Mouse (Mus musculus) stomach, embryonic 15.5 days (tissue): ENCODE measurements around the gene Hhex. TPM values are rescaled to one million over a fixed set of nuclear protein-coding genes. Genes with fewer than 3 reads are reported as not detected.
A peak's percentile ranks its signal among the peaks of the same experiment; 100 is the strongest.

Experiments used
- ATAC-seq: fragments of 200-750 bp; cut with Nextera tagmentation; 2 replicates; pipeline ENCODE4 v1.8.0; 2017; ENCODE audit warnings: low read depth, moderate number of reproducible peaks, moderate TSS enrichment; ENCODE audit not compliant: insufficient read depth, low FRiP score
- H3K27ac ChIP-seq: fragments of 300-500 bp; sonication (generic); 2 replicates; pipeline ENCODE4 v1.5.1; 2015; ENCODE audit warnings: mild to moderate bottlenecking, inconsistent platforms
- H3K27me3 ChIP-seq: fragments of 300-500 bp; sonication (generic); replicated peaks from 2 replicates; pipeline ENCODE4 v1.6.1; 2015; ENCODE audit warnings: inconsistent platforms
- H3K36me3 ChIP-seq: fragments of 300-500 bp; sonication (generic); 2 replicates; pipeline ENCODE4 v1.6.1; 2015; ENCODE audit warnings: inconsistent platforms
- H3K4me1 ChIP-seq: fragments of 300-500 bp; sonication (generic); 2 replicates; pipeline ENCODE4 v1.6.1; 2015; ENCODE audit warnings: inconsistent platforms
- H3K4me2 ChIP-seq: fragments of 300-500 bp; sonication (generic); 2 replicates; pipeline ENCODE4 v1.6.1; 2015; ENCODE audit warnings: mild to moderate bottlenecking, inconsistent platforms
- H3K4me3 ChIP-seq: fragments of 300-500 bp; sonication (generic); replicated peaks from 2 replicates; pipeline ENCODE4 v1.5.1; 2015; ENCODE audit warnings: inconsistent platforms
- H3K9ac ChIP-seq: fragments of 300-500 bp; sonication (generic); 2 replicates; pipeline ENCODE4 v1.6.1; 2015; ENCODE audit warnings: inconsistent platforms
- H3K9me3 ChIP-seq: fragments of 300-500 bp; sonication (generic); 2 replicates; pipeline ENCODE4 v1.6.1; 2016; ENCODE audit warnings: inconsistent platforms
- WGBS: fragments of 180-500 bp; shearing (Covaris S2); methylation state at CpG from one replicate; pipeline ENCODE4 v1.1.7; 2015; 5-methylcytosine and 5-hydroxymethylcytosine counted together
- polyA plus RNA-seq: library from polyadenylated mRNA; unstranded; fragments of >200 nt; fragmentation: Nextera tagmentation; extraction: Ambion mirVana; gene quantifications from 2 replicates; pipeline ENCODE4 v1.2.1, GENCODE M21; 2015

Gene Hhex
- polyA plus RNA-seq, 1 experiment from 2014 or later, result 18.2 TPM

DNA sequence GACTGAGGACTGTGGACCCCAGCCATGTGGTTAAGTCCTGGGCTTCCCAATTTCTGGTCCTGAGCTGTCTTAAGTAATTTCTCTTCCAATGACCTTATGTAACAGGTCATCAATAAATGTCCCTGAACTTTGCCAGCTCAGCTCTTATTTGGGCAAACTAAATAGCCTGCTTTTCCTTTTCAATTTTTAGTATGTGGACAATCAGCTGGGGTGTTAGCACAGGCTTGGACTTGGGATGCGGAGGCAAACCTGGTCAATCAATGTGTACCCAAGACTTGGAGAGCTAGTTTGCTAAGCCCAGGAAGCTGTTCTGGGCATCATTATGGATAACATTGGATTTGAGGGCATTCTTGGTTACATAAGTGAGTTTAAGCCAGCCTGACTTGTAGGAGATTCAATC is 21.4 kb downstream of the Hhex start:
- 98% methylated on average over 1 of the region's 1 CpGs for WGBS
- no peak for ATAC-seq

DNA sequence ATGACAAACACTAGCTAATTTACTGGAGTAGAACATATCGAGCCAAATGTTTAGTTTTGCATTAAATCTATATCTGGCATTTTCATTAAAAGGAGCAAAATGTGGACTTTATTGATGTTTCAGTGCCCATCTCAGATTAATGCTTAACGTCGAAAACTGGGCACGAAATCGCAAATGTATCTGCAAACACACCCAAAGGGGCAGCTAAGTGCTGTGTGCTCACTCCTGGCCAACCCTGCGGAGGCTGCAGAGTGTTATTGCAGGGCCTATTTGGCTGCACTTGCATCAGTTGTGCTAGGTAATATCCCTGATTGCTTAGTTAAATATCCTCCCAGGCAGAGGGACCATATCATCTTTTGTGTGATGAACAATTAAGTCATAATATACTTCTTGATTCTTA is 23.4 kb downstream of the Hhex start:
- no peak for ATAC-seq
- WGBS, result 75% methylated on average over 6 of the region's 6 CpGs

More for the DNA sequence above, 21.4 kb downstream of the Hhex start:
- H3K4me2 ChIP-seq, result no peak overlapping the region
- H3K36me3 ChIP-seq, result no peaks in the 10 kb centered on the region
- no peaks in the 10 kb centered on the region for H3K9me3 ChIP-seq
- H3K27me3 ChIP-seq, result no peaks in the 10 kb centered on the region
- H3K27ac ChIP-seq, result no peak overlapping the region
- no peaks in the 10 kb centered on the region for H3K4me1 ChIP-seq
- H3K4me3 ChIP-seq, result no peak overlapping the region
- no peak overlapping the region for H3K9ac ChIP-seq

GRCm38 (mm10) chr19:37466403-37466802 is 31.8 kb downstream of the Hhex start:
- Histone ChIP-seq H3K4me2 (no peak overlapping the region), H3K27me3 (no peaks in the 10 kb centered on the region), H3K36me3 (no peaks in the 10 kb centered on the region), H3K9ac (no peak overlapping the region), H3K4me3 (no peak overlapping the region), H3K9me3 (no peaks in the 10 kb centered on the region), H3K27ac (no peak overlapping the region), H3K4me1 (no peaks in the 10 kb centered on the region)
- WGBS, result 70% methylated on average over 3 of the region's 3 CpGs
- no peak for ATAC-seq

More for the DNA sequence above, 23.4 kb downstream of the Hhex start:
- Histone ChIP-seq H3K4me2 (no peak overlapping the region), H3K9ac (no peak overlapping the region), H3K4me1 (no peaks in the 10 kb centered on the region), H3K36me3 (no peaks in the 10 kb centered on the region), H3K27ac (no peak overlapping the region), H3K4me3 (no peak overlapping the region), H3K27me3 (no peaks in the 10 kb centered on the region), H3K9me3 (no peaks in the 10 kb centered on the region)

DNA sequence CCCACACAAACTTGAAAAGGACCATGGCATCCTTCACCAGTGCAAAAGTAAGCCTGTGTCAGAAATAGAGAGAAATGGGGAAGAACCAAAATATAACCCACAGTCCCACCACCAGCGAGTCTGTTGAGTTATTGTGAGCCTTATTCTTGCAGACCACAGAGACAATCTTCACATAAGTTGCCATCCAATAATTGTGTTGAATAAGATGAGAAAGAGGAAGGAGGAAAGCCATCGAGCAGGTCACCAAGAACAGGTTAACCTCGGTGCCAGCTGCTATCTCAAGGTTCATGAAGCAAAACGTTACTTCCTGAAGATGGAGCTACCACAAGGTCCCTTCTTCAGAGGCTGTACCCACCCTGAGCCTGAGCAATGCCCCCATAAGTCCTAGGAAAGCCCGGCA is 32.4 kb downstream of the Hhex start:
- Histone ChIP-seq H3K27ac (no peak overlapping the region), H3K4me2 (no peak overlapping the region)

GRCm38 (mm10) chr19:37468841-37469566 is 34.4 kb downstream of the Hhex start:
- no peak for ATAC-seq

More for the DNA sequence above, 32.4 kb downstream of the Hhex start:
- Histone ChIP-seq H3K9ac (no peak overlapping the region), H3K9me3 (no peaks in the 10 kb centered on the region), H3K4me1 (no peaks in the 10 kb centered on the region), H3K36me3 (no peaks in the 10 kb centered on the region), H3K4me3 (no peak overlapping the region), H3K27me3 (no peaks in the 10 kb centered on the region)
- ATAC-seq, result no peak
- 84% methylated on average over 5 of the region's 5 CpGs for WGBS

DNA sequence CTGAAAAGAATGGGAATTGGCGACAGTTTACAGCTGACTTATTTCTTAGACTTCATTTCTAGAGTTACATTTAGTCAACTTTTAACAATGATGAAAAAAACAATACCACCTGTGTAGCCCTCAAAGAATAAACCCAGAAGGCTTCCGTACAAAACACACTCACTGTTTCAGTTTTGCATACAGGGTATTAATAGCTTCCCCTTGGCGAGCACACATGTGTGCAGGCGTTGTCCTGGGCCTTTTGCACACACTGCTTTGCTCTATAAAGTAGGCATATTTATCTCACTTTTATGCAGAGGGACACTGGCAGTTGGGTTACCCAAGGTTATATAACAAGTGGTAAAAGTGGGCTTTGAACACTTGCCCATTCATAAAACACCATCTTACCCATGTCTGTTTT is 37.1 kb downstream of the Hhex start:
- Histone ChIP-seq H3K4me1 (no peaks in the 10 kb centered on the region), H3K27ac (no peak overlapping the region), H3K27me3 (no peaks in the 10 kb centered on the region), H3K4me2 (no peak overlapping the region), H3K36me3 (no peaks in the 10 kb centered on the region), H3K4me3 (no peak overlapping the region), H3K9me3 (no peaks in the 10 kb centered on the region), H3K9ac (no peak overlapping the region)
- ATAC-seq, result no peak
- 76% methylated on average over 4 of the region's 4 CpGs for WGBS

More at GRCm38 (mm10) chr19:37468841-37469566, 34.4 kb downstream of the Hhex start:
- Histone ChIP-seq H3K36me3 (no peaks in the 10 kb centered on the region), H3K9ac (no peak overlapping the region), H3K9me3 (no peaks in the 10 kb centered on the region), H3K27me3 (no peaks in the 10 kb centered on the region), H3K4me3 (no peak overlapping the region), H3K27ac (no peak overlapping the region), H3K4me2 (no peak overlapping the region), H3K4me1 (no peaks in the 10 kb centered on the region)
- WGBS, result 68% methylated on average over 6 of the region's 6 CpGs

- H3K9me3 ChIP-seq, result no peaks in the 10 kb centered on the region
- no peaks in the 10 kb centered on the region for H3K36me3 ChIP-seq
- no peak overlapping the region for H3K27ac ChIP-seq
- no peak overlapping the region for H3K9ac ChIP-seq
- 71% methylated on average over 3 of the region's 3 CpGs for WGBS
- no peak overlapping the region for H3K4me2 ChIP-seq
- H3K4me1 ChIP-seq, result no peaks in the 10 kb centered on the region
- H3K4me3 ChIP-seq, result no peak overlapping the region
- H3K27me3 ChIP-seq, result no peaks in the 10 kb centered on the region
- no peak for ATAC-seq
These were observed 38.0 kb downstream of the Hhex start for GRCm38 (mm10) chr19:37472589-37472988.

DNA sequence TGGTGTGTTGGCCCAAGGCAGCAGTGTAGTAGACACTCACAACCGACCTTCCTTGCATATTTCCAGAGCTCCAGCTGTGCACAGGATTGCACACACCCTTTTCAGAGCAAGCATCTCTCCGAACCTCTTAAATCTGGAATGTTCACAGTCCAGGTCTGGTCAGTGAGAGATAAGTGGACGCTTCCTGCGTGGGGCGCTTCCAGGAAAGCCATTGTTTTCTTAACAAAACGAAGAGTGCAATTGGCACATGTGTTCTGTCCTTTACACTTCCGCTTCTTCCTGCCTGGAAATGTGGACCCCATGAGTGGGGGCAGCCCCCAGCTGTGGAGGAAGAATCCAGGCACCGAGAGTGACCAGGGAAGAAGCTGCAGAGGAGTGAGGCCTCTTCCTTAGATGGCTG is 47.1 kb downstream of the Hhex start:
- H3K9ac ChIP-seq, result no peak overlapping the region
- H3K27ac ChIP-seq, result no peak overlapping the region
- no peaks in the 10 kb centered on the region for H3K9me3 ChIP-seq
- WGBS, result 69% methylated on average over 8 of the region's 8 CpGs
- H3K4me3 ChIP-seq, result no peak overlapping the region
- H3K27me3 ChIP-seq, result no peaks in the 10 kb centered on the region
- ATAC-seq, result 0 out of 2 replicates have a peak, but pooled peaks have one; percentile 31
- H3K4me1 ChIP-seq, result 0 out of 2 replicates have a peak, but pooled peaks cover 3% of the 10 kb centered on the region
- no peak overlapping the region for H3K4me2 ChIP-seq
- H3K36me3 ChIP-seq, result no peaks in the 10 kb centered on the region

GRCm38 (mm10) chr19:37482556-37483187 is 48.1 kb downstream of the Hhex start:
- Histone ChIP-seq H3K36me3 (no peaks in the 10 kb centered on the region), H3K9ac (no peak overlapping the region), H3K4me3 (no peak overlapping the region), H3K27me3 (no peaks in the 10 kb centered on the region), H3K4me1 (0 out of 2 replicates have a peak, but pooled peaks cover 3% of the 10 kb centered on the region), H3K9me3 (no peaks in the 10 kb centered on the region), H3K4me2 (no peak overlapping the region), H3K27ac (no peak overlapping the region)
- no peak for ATAC-seq
- 77% methylated on average over 14 of the region's 14 CpGs for WGBS

- Histone ChIP-seq H3K9ac (no peak overlapping the region), H3K27me3 (no peaks in the 10 kb centered on the region), H3K36me3 (no peaks in the 10 kb centered on the region), H3K9me3 (no peaks in the 10 kb centered on the region), H3K4me1 (0 out of 2 replicates have a peak, but pooled peaks cover 3% of the 10 kb centered on the region), H3K4me2 (no peak overlapping the region), H3K4me3 (no peak overlapping the region), H3K27ac (no peak overlapping the region)
- 73% methylated on average over 6 of the region's 6 CpGs for WGBS
- no peak for ATAC-seq
These were observed 50.2 kb downstream of the Hhex start for GRCm38 (mm10) chr19:37484787-37485186.

- WGBS, result 85% methylated on average over 6 of the region's 6 CpGs
- Histone ChIP-seq H3K4me3 (no peak overlapping the region), H3K9ac (no peak overlapping the region), H3K36me3 (no peaks in the 10 kb centered on the region), H3K27ac (no peak overlapping the region), H3K4me2 (no peak overlapping the region), H3K9me3 (no peaks in the 10 kb centered on the region), H3K4me1 (0 out of 2 replicates have a peak, but pooled peaks cover 2% of the 10 kb centered on the region), H3K27me3 (no peaks in the 10 kb centered on the region)
- no peak for ATAC-seq
These were observed 52.2 kb downstream of the Hhex start for GRCm38 (mm10) chr19:37486801-37487200.

GRCm38 (mm10) chr19:37487811-37488475 is 53.3 kb downstream of the Hhex start:
- Histone ChIP-seq H3K4me1 (no peaks in the 10 kb centered on the region), H3K4me2 (no peak overlapping the region), H3K9me3 (no peaks in the 10 kb centered on the region), H3K27ac (no peak overlapping the region), H3K27me3 (no peaks in the 10 kb centered on the region), H3K9ac (no peak overlapping the region), H3K36me3 (no peaks in the 10 kb centered on the region), H3K4me3 (no peak overlapping the region)
- ATAC-seq, result no peak
- 78% methylated on average over 5 of the region's 5 CpGs for WGBS
